Mouse (Mus musculus): ENCODE results near the gene B430218F22Rik.
"Not testable (repeated sequence)": the region's sequence is repeated elsewhere in the genome, so short reads cannot be mapped to it uniquely, and the experiment has no call there.

The B430218F22Rik gene

DNA sequence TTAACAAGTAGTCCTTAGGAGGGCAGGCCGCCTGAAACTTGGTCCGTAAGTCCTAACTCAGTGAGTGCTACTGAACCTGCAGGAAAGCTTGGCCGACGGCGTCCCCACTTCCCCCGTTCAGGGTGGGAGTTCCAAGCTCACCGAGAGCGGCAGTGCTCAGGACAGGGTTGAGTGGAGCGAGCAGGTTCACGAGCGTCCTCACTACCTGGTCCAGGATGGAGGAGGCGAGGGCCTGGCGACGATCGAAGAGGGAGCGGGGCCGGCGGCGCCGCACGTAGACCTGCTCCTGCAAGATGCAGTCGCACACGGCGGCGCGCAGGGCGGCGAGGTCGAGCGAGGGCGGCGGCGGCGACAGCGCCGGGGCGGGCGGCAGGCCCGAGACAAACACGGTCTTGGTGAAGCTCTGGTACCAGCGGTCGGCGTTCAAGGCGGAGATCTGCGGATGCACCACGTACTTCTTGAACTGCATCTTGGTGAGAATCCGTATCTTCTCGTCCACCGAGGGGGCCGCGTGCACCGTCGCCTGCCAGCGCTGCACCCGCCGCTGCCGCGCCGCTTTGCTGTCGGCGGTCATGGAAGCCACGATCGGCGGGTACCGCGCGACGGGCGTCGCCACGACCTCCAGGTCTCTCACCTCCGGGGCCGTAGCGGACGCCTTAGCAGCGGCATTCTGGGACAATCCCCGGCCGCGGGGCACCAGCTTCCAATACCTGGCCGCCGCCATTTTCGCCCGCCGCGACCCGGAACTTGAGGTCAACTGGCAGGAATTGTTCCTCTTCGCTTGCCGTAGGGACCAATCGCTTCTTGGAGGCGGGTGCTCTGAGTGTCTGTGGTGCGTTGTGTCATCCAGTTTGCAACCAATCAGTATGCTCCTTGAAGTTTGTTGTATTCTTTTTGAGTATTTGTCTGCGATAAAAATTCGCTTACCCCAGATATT, at the start of gene B430218F22Rik, which contains the start of gene Mrps30:
B430218F22Rik (plus strand) TSS at position 120 of the 937 bp plus-strand sequence.
Mrps30 (minus strand) TSS at position 742 of the 937 bp plus-strand sequence.
- DNase-seq (ENCODE audit: low spot score): peak; percentile 86

DNA sequence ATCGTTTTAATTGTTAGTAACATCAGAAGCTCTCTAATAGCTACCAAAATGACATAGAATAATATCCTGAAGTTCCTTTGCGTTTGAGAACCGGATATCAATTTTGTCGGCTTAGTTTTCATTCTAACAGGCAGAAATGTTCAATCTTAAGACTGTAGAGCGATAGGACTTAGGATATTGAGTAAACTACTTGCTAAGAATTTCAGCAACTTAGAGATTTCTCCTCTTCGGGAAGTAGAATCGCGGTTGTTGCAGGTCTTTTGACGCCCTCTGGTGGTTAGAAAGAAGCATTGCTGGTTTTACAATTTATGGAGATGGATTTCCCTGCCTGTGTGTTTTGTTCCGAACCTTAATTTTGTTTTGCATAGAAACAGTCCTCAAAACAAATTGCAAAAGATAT, 36.2 kb upstream of the B430218F22Rik start:
- no peak for DNase-seq (ENCODE audit: low spot score)

DNA sequence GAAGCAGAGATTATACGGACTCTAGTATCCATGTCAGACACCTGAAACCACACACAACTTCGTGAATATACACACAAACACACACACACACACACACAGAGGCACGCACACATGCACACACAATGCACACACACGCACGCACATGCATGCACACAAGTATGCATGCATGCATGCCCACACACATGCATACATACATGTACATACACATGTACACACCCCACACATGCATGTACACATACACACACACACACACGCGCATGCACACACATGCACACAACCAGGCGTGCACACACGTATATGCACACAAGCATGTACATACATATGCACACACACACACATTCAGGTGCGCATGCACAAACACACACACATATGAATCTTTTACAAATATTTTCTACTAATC, 35.6 kb upstream of the B430218F22Rik start:
- no peak for DNase-seq (ENCODE audit: low spot score)

DNA sequence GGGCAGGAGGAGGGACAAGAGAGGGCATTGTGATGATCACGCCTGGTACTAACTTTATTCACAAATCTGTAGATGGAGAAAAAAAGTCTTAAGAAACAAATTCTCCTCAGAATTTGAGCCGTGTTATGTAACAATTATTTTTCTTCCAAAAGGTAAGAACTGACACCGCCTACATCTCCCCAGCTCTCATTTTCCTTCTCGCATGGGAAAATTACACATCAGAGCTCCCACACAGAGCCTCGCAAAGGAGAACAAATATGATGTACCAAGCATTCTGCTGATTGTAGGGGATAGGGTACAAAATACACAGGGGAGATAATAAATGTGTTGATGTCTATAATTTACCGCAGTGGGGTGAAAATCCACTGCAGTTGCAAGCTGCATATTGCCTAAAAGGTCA, 23.1 kb upstream of the B430218F22Rik start:
- no peak for DNase-seq (ENCODE audit: low spot score)

DNA sequence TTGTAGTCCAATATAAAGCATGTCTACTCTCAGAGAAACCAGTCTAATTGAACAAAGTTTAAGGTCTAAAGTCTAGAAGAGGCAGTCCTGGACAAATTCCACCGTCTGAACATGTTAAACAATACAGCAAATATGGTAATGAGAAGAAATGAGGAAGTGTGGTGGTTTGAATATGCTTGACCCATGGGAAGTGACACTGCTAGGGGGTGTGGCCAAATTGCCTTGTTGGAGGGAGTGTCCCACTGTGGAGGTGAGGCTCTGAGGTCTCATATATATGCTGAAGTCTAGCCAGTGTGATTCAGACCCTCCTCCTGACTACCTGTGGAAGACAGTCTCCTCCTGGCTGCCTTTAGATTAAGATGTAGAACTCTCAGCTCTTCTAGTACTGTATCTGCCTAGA, 20.7 kb upstream of the B430218F22Rik start:
- no peak for DNase-seq (ENCODE audit: low spot score)

DNA sequence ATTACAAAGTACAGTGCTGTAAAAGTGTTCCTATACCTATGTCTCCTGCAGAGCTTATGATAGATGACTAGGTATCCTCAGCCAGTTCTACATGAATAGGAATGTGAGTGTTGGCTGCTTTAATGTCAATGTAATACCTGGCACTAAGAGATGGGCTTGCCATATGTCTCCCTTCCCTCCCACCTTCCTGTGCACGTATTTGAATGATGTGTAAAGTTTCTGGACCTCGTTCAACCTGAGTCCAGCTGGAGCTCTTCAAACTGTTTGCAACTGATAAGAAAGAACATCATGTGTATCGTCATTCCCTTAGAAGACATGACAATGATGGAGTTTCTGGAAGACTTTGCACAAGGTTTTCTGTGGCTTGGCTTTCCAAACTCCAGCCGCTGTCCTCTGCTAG, 13.6 kb upstream of the B430218F22Rik start:
- DNase-seq (ENCODE audit: low spot score): no peak

DNA sequence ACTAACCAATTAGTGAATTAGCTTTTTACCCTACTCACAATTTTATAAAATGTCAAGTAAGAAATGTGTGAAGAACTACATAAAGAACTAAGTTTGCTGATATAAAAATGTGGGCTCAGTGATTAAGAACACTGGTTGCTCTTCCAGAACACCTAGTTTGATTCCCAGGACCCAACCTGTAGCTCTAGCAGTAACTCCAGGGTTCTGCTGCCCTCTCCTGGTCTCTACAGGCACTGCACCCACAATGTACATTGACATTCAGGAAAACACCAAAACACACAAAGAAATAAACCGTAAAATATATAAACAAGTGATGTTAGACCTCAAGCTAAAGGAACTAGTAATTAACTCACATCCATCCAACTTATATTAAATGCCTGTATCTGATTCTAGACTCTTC, 7.3 kb upstream of the B430218F22Rik start:
- DNase-seq (ENCODE audit: low spot score): no peak

DNA sequence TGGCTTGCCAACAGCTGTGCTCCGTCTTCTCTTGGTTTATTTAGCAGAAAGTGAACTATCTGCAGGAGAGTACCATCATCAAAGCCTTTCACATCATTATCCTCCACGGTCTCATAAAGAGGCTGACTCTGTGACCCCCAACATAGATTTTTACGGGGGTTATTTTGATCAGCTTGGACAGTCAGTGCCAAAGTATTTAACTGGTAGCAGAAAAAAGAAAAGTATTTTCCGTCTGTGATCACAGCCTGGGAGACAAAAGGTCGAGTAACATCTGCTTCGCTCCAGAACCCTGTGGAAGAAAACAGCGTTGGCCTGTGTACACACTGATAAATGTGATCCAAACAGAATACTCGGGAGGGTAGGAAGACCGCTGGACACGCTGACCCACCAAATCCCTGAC, 6.0 kb upstream of the B430218F22Rik start:
- DNase-seq (ENCODE audit: low spot score): no peak

DNA sequence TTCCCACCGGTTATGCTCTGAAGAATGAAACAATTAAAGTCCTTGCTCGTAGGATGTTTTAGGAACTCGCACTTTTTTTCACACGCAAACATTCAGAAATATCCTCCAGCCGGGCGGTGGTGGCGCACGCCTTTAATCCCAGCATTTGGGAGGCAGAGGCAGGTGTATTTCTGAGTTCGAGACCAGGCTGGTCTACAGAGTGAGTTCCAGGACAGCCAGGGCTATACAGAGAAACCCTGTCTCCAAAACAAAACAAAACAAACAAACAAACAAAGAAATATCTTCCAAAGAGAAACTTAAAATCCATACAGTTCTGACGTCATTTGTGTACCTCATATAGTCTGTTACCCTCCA, 995 bp downstream of the B430218F22Rik start:
- DNase-seq (ENCODE audit: low spot score): not testable (repeated sequence)

DNA sequence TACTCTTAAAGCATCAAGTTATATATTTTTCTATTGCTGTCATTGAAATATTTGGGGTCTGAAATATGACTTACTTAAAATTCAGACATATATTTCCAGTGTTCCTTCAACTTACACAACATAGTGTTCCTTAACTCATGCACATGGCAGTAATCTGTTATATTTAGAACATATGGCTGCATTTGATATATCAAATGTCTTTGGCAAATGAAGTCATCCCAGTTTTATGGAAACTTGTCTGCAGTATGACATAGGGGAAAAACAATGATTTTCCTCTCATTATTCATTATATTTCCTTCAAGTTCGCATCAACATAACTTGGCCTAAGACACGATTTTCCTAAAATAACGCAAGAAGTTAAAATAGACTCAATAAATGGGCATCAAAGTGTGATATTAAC, 9.4 kb downstream of the B430218F22Rik start:
- DNase-seq (ENCODE audit: low spot score): no peak

DNA sequence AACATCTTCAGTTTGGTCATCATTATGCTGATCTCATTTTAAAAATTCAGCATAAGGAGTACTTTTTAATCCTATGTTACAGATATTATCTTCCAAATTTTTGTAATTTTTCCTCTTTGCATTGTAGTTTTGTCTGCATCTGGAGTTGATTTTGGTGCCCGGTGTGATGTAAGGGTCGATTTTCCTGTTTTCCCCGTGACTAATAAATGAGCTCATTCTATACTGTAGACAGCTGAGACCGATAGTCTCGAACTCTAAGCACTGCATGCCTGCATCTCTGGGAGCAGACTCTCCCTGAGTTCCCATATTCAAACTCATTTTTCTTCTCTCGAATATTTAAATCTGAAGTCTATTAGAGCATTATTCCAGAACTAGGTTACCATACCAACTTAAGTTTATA, 13.9 kb downstream of the B430218F22Rik start:
- DNase-seq (ENCODE audit: low spot score): no peak

DNA sequence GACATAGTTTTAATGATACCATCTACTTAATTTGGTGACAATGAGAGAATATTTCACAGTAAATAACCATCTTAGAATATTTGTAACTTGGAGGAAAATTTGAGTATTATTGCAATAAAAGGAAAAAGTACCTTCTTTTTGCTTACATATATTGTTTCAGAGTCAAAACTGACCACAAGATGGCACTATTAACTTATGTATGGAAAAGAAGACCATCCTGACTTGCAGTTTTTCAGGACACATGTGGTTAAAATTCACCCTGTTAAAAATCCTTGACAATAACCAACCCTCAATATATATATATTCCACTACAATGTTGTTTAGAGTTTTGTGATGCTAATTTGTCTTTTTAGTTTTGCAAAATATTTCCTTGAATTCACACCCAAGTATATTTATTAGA, 17.1 kb downstream of the B430218F22Rik start:
- DNase-seq (ENCODE audit: low spot score): no peak

DNA sequence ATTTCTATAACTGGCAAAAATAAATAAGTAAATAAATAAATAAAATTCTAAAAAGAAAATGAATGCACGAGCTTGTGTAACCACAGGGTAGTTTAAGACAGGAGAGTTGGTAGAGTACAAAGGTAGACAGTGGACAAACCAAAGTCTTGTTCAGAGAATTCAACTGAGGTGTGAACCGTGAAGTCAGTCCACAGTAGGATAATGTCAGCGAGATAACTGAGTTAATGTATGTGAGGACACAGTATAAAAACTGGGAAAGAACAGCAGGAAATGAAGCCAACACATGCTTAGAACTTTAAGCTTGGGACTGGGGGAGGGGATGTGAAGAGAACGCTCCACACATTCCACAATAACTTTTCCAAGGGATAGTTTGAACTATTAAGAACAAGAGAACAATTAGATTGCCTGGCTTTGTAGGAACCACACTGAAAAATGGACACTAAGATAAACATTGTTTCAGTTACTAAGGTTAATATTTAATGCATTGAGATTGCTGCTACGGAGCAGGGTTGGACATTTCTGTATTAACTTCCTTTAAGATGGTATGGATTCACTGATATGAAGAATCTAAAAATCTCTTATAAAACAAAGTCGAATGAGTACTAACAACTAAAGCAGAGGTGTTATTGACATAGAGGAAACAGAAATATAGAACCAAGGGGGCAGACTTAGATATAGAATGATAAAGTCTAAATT, 25.0 kb downstream of the B430218F22Rik start:
- no peak for DNase-seq (ENCODE audit: low spot score)

DNA sequence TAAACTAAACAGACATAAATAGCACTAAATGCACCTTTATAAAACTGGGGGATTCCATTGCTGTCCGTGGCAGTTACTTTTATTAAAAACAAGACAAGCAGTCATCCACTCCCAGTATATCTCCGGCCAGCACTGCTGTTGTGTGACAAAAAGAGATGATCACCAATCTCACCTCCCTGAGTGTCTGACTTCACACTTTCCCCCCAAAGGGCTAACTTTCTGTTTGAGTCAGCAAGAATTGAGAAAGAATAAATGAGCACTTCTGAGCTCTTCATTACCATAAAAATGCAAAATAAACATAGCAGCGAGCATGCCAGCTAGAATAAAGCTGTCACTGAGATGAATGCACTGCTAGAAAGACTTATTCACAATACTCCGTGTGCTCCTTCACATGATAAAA, 31.7 kb downstream of the B430218F22Rik start:
- no peak for DNase-seq (ENCODE audit: low spot score)

DNA sequence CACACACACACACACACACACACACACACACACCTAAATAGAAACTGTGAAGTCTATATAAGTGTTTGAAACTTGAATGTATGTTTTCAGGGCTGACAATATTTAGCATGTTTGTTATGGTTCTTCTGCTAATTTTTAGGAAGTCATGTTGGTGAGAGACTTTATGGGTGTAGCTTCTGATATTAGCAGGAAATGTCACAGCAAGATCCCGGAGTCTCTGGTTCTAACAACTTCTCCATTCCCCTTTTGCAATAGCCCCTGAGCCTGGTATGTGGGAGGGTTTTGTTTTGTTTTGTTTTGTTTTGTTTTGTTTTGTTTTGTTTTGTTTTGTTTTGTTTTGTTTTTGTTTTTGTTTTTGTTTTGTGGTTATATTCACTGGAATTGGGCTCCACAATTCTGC, 34.0 kb downstream of the B430218F22Rik start:
- no peak for DNase-seq (ENCODE audit: low spot score)

DNA sequence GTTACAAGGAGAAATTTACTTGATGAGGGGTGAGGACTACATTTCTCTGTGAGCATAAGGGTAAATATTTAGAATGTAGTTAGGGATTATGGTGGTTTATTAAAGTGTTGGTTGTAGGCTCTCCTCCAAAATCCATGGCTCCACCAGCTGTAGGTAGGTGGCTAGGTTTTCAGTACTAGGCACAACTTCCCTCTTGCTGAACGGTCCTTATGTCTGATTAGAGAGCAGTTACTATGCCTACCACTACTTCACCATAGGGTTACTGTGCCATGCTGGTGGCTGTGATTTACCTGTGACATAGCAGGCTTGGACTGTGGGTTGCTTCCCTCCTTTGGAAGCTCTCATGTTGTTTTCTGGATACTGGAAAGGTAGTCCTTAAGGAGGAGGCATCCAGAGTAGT, 34.4 kb downstream of the B430218F22Rik start:
- DNase-seq (ENCODE audit: low spot score): no peak
